Mouse (Mus musculus) spleen, adult 2 months (tissue): ENCODE data around the gene Ntf5. TPM values are rescaled to one million over a fixed set of nuclear protein-coding genes. Genes with fewer than 3 reads are reported as not detected.
"Not testable (repeated sequence)": the region's sequence is repeated elsewhere in the genome, so short reads cannot be mapped to it uniquely, and the experiment has no call there.

ENCODE experiments used
- DNase-seq, 2 experiments: peaks; one replicate each; pipeline versions ENCODE4 v3.0.0 to v3.0.0-alpha.2; 2012 to 2021; ENCODE audit warnings: low spot score in 2 of 2, low read depth in 1 of 2
- H3K27ac ChIP-seq: fragments of 200-500 bp; 2 replicates; pipeline ENCODE4 v1.5.1; 2012; ENCODE audit warnings: low read length, inconsistent platforms; ENCODE audit not compliant: insufficient read depth
- H3K27me3 ChIP-seq: fragments of 200-500 bp; 2 replicates; pipeline ENCODE4 v1.6.1; 2012; ENCODE audit warnings: mild to moderate bottlenecking, moderate library complexity, low read length, inconsistent platforms; ENCODE audit not compliant: control insufficient read depth, insufficient read depth
- H3K36me3 ChIP-seq: fragments of 200-500 bp; 2 replicates; pipeline ENCODE4 v1.6.1; 2012; ENCODE audit warnings: mild to moderate bottlenecking, low read length, inconsistent platforms; ENCODE audit not compliant: control insufficient read depth, insufficient read depth
- H3K4me1 ChIP-seq: fragments of 200-500 bp; 2 replicates; pipeline ENCODE4 v1.6.1; 2011; ENCODE audit warnings: inconsistent platforms; ENCODE audit not compliant: control insufficient read depth, insufficient read depth, insufficient read length
- H3K4me3 ChIP-seq: fragments of 200-500 bp; 2 replicates; pipeline ENCODE4 v1.5.1; 2011; ENCODE audit warnings: mild to moderate bottlenecking, inconsistent platforms; ENCODE audit not compliant: insufficient read depth, insufficient read length; ENCODE audit errors: extremely low read depth
- CTCF ChIP-seq: fragments of 200-500 bp; IDR thresholded peaks from 2 replicates; pipeline ENCODE4 v1.5.1; 2011; ENCODE audit warnings: mild to moderate bottlenecking, inconsistent platforms; ENCODE audit not compliant: insufficient read depth, insufficient read length, insufficient replicate concordance; ENCODE audit errors: extremely low read depth
- POLR2A ChIP-seq: fragments of 200-500 bp; IDR thresholded peaks from 2 replicates; pipeline ENCODE4 v1.6.1; 2011; ENCODE audit warnings: low read depth, low read length, inconsistent platforms
- WGBS: fragments of 180-500 bp; shearing (Covaris S2); methylation state at CpG from one replicate; pipeline ENCODE4 v1.1.7; 2018; 5-methylcytosine and 5-hydroxymethylcytosine counted together
- polyA plus RNA-seq: library from polyadenylated mRNA; depleted of rRNA; stranded (reverse); fragments of >200 nt; gene quantifications from 2 replicates; pipeline ENCODE4 v1.2.3, GENCODE M21; 2012

Ntf5 gene
- polyA plus RNA-seq, 1 experiment, result 0.12 TPM

DNA sequence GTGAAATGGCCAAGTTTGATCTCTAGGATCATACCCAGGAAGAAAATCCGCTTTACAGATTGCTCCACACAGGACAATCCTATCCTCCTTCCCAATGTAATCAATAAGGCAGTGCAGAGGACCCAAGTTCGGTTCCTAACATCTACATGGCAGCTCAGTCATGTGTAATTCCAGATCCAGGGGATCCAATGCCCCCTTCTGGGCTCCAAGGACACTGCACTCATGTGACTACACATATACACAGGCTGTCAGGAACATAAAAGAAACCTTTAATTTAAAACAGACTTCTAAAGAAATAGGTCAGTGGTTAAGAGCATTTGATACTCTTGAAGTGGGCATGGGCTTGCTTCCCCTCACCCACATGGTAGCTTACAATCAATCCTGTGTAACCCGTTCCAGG is 27.4 kb upstream of the Ntf5 start:
- H3K36me3 ChIP-seq, result peaks cover 56% of the 10 kb centered on the region
- WGBS, result 97% methylated on average over 3 of the region's 3 CpGs
- TF ChIP-seq CTCF (no peak), POLR2A (no peak)

DNA sequence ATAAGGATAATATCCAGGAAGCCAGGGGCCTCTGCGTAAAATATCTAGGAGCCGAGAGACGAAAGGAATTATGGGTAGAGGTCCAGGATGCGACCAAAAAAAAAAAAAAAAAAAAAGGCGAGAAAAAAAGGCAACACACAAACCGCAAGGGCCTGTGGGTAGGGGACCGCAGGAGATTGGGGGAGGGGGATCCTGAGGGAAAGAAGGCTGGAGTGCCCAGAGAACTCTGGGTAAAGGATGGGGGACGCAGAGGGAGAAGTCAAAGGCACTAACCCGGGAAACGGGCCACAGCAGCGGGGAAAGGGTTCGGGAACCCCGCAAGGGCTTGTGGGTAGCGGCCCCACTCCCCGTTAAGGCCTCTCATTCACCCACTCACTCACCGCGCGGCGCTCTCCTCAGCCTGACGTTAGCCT is 18.4 kb upstream of the Ntf5 start:
- peaks cover 9% of the 10 kb centered on the region; the same call in 1 of the 2 replicates for H3K4me1 ChIP-seq
- no peaks in the 10 kb centered on the region for H3K27me3 ChIP-seq
- DNase-seq, result no peak
- under 1% methylated on average over 20 of the region's 20 CpGs for WGBS
- peak overlapping the region; percentile 85 for H3K4me3 ChIP-seq
- peak overlapping the region; percentile 87 for H3K27ac ChIP-seq
- no peak for TF ChIP-seq POLR2A
- peaks cover 20% of the 10 kb centered on the region for H3K36me3 ChIP-seq

More for the DNA sequence above, 27.4 kb upstream of the Ntf5 start:
- no peaks in the 10 kb centered on the region for H3K27me3 ChIP-seq
- H3K4me1 ChIP-seq, result no peaks in the 10 kb centered on the region
- no peak overlapping the region for H3K4me3 ChIP-seq
- H3K27ac ChIP-seq, result no peak overlapping the region
- DNase-seq, result no peak

GRCm38 (mm10) chr7:45395578-45396336 is 17.7 kb upstream of the Ntf5 start, which contains the start of gene Snrnp70:
TSS of gene Snrnp70 (minus strand) at chr7:45395742.
- Histone ChIP-seq H3K27me3 (no peaks in the 10 kb centered on the region), H3K27ac (peak within 1 kb of the TSS; percentile 87), H3K36me3 (peaks cover 15% of the 10 kb centered on the region), H3K4me1 (peaks cover 9% of the 10 kb centered on the region; the same call in 1 of the 2 replicates), H3K4me3 (peak within 1 kb of the TSS; percentile 85)
- TF ChIP-seq CTCF, result no peak
- peak; percentile 91 for TF ChIP-seq POLR2A
- under 1% methylated on average over 60 of the region's 60 CpGs for WGBS
- DNase-seq, result peak; percentile 100

- not testable (repeated sequence) for H3K4me1 ChIP-seq, DNase-seq, H3K27me3 ChIP-seq
- Histone ChIP-seq H3K4me3 (peak overlapping the region; percentile 59), H3K27ac (peak overlapping the region; percentile 62; the same call in 1 of the 2 replicates), H3K36me3 (peaks cover 14% of the 10 kb centered on the region)
- 4% methylated on average over 3 of the region's 3 CpGs for WGBS
Measured at GRCm38 (mm10) chr7:45396337-45396775, 17.1 kb upstream of the Ntf5 start.

DNA sequence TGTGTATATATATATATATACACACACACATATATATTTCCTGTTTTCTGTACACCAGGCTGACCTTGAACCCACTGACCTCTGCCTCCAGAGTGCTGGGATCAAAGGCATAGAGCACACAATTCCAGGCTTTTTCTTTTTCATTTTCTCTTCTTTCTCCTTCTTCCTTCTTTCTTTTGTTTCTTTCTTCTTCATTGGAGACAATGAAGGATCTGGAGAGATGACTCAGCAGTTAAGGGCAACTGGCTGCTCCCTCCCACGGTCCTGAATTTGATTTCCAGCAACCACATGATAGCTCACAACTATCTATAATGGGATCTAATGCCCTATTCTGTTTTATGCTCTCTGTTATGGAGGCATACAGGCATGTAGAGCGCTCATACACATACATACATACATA is 16.7 kb upstream of the Ntf5 start:
- whole genome bisulfite sequencing, result 59% methylated on average over 2 of the region's 2 CpGs

DNA sequence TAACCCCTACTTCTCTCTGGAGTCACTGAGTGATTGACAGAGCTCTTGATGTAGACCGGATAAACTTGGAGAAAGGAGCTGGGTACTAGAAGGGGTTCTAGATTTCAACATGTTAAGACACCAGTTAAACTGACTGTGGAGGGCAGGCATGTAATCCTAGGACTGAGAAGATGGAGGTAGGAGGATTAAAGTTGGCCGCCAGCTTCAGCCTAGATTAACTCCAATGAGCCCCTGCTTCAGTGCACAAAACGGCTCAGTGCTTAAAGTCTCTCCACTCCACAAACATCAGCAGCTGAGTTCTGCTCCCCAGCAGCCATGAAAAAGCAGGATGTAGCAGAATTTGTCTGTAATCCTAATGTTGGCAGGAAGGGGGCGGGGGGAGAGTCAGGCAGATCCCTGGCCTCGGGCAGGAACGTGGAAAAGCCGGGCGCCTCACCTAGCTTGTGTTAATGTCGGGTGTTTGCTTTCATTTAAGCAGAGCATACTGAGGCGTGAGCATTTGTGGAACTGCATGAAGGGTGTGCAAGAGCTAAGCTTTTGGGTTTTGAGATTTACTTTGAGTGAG is 11.9 kb upstream of the Ntf5 start:
- no peak for DNase-seq
- no peak overlapping the region for H3K27ac ChIP-seq
- no peak overlapping the region for H3K4me3 ChIP-seq
- TF ChIP-seq POLR2A, result no peak
- no peak for TF ChIP-seq CTCF
- WGBS, result 84% methylated on average over 10 of the region's 10 CpGs
- H3K4me1 ChIP-seq, result peaks cover 5% of the 10 kb centered on the region; the same call in 1 of the 2 replicates
- peaks cover 9% of the 10 kb centered on the region for H3K27me3 ChIP-seq
- H3K36me3 ChIP-seq, result no peaks in the 10 kb centered on the region

More for the DNA sequence above, 16.7 kb upstream of the Ntf5 start:
- H3K4me3 ChIP-seq, result no peak overlapping the region
- peaks cover 11% of the 10 kb centered on the region for H3K36me3 ChIP-seq
- no peak overlapping the region for H3K27ac ChIP-seq
- TF ChIP-seq POLR2A (no peak), CTCF (no peak)
- peaks cover 9% of the 10 kb centered on the region; the same call in 1 of the 2 replicates for H3K4me1 ChIP-seq
- H3K27me3 ChIP-seq, result no peaks in the 10 kb centered on the region
- DNase-seq, result no peak

GRCm38 (mm10) chr7:45403532-45404261 is 9.8 kb upstream of the Ntf5 start:
- DNase-seq, result peak; percentile 59 to 60
- H3K4me1 ChIP-seq, result peaks cover 5% of the 10 kb centered on the region; the same call in 1 of the 2 replicates
- H3K27me3 ChIP-seq, result peaks cover 12% of the 10 kb centered on the region
- 38% methylated on average over 6 of the region's 6 CpGs for WGBS
- H3K4me3 ChIP-seq, result no peak overlapping the region
- no peak overlapping the region for H3K27ac ChIP-seq
- TF ChIP-seq POLR2A (no peak), CTCF (peak; percentile 36; the same call in 1 of the 2 replicates)
- no peaks in the 10 kb centered on the region for H3K36me3 ChIP-seq
